Mouse (Mus musculus): ENCODE results near the gene Ssx2ip.

Ssx2ip gene

DNA sequence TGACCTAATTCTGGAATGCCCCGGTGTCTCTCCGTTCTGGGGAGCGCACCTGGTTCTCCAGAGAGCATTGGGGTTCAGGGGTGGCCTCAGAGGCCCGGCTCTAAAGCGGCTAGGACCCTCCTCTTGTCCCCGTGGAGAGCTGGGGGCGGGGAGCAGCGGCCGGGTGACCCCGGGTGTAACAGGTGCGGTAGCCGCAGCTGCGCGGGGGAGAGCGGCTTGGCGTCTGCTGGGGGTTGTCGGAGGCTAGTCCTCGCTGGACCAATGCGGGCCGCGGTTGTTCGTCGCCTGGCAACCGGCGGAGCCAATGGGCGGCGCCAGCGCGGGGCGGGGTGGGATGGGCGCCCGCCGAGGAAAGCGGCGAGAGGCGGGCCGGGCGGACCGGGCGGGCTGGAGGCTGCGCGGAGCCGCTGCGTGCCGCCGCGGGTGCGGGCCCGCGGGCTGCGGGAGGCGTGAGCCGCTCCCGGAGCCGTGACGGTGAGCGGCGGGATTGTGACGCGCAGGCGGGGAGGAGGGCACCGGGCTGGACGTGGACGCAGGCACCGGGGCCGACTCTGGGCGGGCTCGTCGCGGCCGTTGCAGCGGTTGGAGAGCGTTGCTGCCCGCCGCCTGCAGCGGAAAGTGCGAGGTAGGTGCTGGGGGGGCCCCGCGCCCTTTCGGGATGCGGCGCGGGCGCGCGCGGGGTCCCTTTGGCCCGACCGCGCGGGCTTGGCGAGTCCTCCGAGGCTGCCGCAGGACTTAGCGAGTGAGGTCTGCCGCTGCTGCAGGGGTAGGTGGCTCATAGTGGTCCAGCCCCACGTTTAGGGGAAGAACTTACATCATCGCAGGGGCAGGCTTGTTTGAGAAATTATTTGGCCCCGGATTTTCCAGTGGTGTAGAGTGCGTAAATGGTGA, at the start of gene Ssx2ip:
Gene Ssx2ip, plus strand, starts transcription at position 332 of the 891 bp plus-strand sequence.
- peak; percentile 87 for DNase-seq (ENCODE audit: low read depth, low spot score)

- no peak for DNase-seq (ENCODE audit: low read depth, low spot score)
Observed at GRCm38 (mm10) chr3:146355146-146355545, 49.3 kb upstream of the Ssx2ip start.

- no peak for DNase-seq (ENCODE audit: low read depth, low spot score)
Observed at GRCm38 (mm10) chr3:146365471-146365870, 39.0 kb upstream of the Ssx2ip start.

- no peak for DNase-seq (ENCODE audit: low read depth, low spot score)
Observed at GRCm38 (mm10) chr3:146367058-146367457, 37.4 kb upstream of the Ssx2ip start.

GRCm38 (mm10) chr3:146370553-146371095, 33.8 kb upstream of the Ssx2ip start:
- no peak for DNase-seq (ENCODE audit: low read depth, low spot score)

DNA sequence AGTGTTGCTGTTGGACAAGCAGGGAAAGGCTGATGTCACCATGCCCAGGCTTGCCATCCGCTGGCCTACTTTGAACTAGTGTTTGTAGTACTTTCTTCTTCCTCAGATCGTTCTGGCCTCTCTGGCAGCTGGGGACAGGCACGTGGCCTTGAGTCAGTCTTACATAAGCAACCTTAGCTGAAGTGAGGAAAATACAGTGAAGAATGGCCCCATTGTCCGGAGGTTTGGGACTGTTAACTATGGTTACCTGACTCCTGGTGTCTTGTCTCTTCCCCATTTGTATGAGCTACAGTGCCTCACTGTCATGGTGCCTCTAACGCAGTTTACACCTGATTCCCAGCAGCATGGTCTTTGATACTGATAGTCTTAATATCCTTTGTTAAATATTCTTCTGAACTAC, 33.2 kb upstream of the Ssx2ip start:
- DNase-seq (ENCODE audit: low read depth, low spot score): no peak

GRCm38 (mm10) chr3:146374596-146375175, 29.8 kb upstream of the Ssx2ip start:
- no peak for DNase-seq (ENCODE audit: low read depth, low spot score)

- DNase-seq (ENCODE audit: low read depth, low spot score): no peak
Observed at GRCm38 (mm10) chr3:146375224-146375657, 29.2 kb upstream of the Ssx2ip start.

GRCm38 (mm10) chr3:146376337-146377130, 27.9 kb upstream of the Ssx2ip start:
- no peak for DNase-seq (ENCODE audit: low read depth, low spot score)

GRCm38 (mm10) chr3:146377216-146377615, 27.2 kb upstream of the Ssx2ip start:
- no peak for DNase-seq (ENCODE audit: low read depth, low spot score)

GRCm38 (mm10) chr3:146378753-146379152, 25.7 kb upstream of the Ssx2ip start:
- DNase-seq (ENCODE audit: low read depth, low spot score): no peak

- DNase-seq (ENCODE audit: low read depth, low spot score): peak; percentile 96
Observed at GRCm38 (mm10) chr3:146379740-146380466, 24.5 kb upstream of the Ssx2ip start.

GRCm38 (mm10) chr3:146380874-146381273, 23.6 kb upstream of the Ssx2ip start:
- DNase-seq (ENCODE audit: low read depth, low spot score): no peak

DNA sequence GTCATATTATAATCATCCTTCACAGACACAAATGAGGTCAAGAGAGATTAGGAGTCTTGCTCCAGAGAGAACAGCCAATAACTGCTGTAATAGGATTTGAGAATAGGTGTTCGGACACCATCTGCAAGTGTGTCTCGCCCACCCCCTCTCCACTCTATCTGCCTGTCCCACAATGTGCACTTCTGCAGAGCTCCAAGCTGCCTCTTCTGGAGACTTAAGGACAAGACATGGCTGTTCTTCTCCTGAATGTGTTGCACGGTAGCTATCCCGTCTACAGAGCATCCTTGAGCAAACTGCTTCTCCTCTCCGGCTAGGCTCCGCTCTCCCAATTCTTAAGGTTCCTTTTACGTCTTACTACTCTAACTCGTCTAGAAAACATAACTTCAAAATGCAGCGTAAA, 23.0 kb upstream of the Ssx2ip start:
- no peak for DNase-seq (ENCODE audit: low read depth, low spot score)

GRCm38 (mm10) chr3:146386800-146387199, 17.6 kb upstream of the Ssx2ip start:
- DNase-seq (ENCODE audit: low read depth, low spot score): no peak

DNA sequence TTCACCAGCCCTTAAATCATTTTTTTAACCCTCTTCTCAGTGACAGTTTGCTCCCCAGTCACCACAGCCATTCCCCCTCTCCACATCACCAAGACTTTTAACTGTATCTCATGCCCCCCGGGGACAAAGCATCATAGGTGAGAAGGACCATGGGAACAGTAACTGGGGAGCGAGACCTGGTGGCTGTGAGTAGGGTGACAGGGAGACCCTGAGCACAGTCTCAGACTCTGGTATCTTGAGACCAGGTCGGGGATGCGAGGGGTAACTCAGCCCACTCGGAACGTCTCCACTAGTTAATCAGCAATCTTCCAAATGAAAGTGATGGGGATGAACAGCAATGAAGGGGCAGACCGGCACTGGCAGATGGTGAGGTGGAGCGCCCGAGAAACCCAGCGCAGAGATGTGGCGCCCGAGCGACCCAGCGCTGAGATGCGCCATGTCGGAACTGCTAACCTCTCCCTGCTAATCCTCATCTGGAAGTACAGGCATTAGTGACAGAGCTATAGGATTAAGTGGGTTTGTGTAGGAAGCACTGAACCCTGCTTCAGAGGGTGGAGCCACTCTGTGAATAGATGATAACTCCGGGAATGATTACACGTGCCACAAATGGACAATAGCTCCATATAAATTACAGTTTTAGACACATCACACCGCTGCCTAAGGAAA, 11.7 kb upstream of the Ssx2ip start:
- DNase-seq (ENCODE audit: low read depth, low spot score): no peak

DNA sequence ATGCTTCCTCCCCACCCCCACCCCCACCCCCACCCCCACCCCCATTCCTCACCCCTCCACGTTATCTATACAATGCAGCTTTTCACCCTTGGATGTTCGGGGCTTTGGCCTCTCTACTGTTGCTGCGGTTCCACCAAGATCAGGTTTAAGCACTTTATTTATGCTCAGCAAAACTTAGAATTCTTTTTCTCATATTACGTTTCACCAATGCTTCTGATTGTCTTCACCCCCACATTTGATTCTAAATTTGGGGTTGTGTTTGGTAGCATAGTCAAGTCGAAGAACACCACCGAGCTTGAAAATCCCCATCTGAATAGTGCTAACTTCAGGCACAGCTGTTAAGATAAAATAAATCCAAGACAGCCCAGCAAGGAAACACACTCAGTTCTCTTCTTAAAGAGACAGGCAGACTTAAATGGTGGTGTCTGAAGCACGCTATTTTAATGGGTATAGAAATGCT, 10.8 kb upstream of the Ssx2ip start:
- no peak for DNase-seq (ENCODE audit: low read depth, low spot score)

GRCm38 (mm10) chr3:146396256-146396655, 8.2 kb upstream of the Ssx2ip start:
- no peak for DNase-seq (ENCODE audit: low read depth, low spot score)

- no peak for DNase-seq (ENCODE audit: low read depth, low spot score)
Observed at GRCm38 (mm10) chr3:146396934-146397333, 7.5 kb upstream of the Ssx2ip start.

DNA sequence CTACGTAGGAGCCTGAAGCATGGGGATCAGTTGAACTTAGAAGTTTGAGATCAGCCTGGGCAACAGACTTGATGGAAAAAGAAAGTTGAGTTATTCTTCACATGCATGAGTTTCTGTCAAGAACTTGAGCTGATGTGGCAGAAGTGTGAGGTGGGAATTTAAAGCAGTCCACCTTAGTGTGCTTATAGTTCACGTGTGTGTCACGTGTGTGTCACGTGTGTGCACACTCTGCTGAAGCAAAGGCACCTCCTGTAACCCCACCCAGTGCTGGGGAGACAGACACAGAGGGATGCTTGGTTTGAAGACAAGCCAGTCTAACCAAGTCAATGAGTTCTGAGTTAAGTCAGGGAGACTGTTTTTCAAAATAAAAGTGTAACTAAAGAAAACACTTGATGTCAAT, 6.6 kb upstream of the Ssx2ip start:
- no peak for DNase-seq (ENCODE audit: low read depth, low spot score)

DNA sequence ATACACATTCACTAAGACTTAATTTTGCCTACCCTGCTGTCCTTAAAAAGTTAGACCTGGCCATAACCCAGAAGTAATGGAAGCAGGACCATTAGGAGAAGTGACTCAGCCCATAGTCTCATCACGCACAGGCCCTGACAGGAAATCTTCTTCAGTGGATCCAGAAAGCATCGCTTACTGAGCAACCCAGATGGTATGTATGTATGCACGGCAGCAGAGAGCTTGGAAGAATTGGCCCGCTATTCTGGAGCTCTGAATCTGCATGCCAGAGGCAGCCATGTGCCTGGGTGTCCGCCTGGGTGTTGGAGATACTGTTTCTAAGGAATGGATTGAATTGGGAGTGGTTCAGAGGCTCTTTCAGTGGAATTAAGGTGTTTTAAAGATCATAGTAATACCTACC, 5.2 kb upstream of the Ssx2ip start:
- DNase-seq (ENCODE audit: low read depth, low spot score): no peak

Measured in R1 (cell line).